Mouse (Mus musculus) layer of hippocampus, adult 8-10 months (tissue): ENCODE measurements around the gene Cdh1. TPM values are rescaled to one million over a fixed set of nuclear protein-coding genes. Genes with fewer than 3 reads are reported as not detected.

Source experiments
- DNase-seq, 2 experiments: peaks; one replicate each; pipeline ENCODE4 v3.0.0; 2022; ENCODE audit warnings: low spot score in 2 of 2
- total RNA-seq, 4 experiments: library from RNA; stranded (reverse); gene quantifications; 2 replicates each; pipeline ENCODE4 v1.2.4; 2022

Gene Cdh1
- total RNA-seq, 4 experiments from 2014 or later: 1.1 to 3.0 (median 1.2) TPM

- no peak for DNase-seq
Observed at GRCm38 (mm10) chr8:106619549-106620245, 16.5 kb downstream of the Cdh1 start.

DNA sequence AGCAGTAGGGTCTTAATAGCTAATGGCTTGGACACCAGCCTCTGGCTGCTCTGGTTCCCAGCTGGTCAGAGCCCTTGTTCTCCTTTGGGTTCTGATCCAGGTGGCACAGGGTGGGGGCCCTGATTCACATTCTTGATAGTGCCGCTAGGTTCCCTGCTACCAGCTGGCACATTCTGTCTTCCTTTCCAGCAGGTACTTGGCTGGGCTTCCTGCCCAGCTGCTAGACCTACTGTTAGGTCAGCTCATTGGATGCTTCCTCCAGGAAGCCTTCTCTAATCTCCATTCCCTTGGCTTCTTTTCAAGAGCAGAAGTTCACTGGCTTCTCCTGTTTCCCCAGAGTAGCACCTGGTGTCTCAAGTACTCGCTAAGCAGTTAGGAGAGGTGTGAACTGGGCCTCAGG is 17.3 kb downstream of the Cdh1 start:
- no peak for DNase-seq

- no peak for DNase-seq
Observed at GRCm38 (mm10) chr8:106623016-106623415, 19.9 kb downstream of the Cdh1 start.

- DNase-seq: no peak
Observed at GRCm38 (mm10) chr8:106623451-106623850, 20.3 kb downstream of the Cdh1 start.

- no peak for DNase-seq
Observed at GRCm38 (mm10) chr8:106623954-106624353, 20.8 kb downstream of the Cdh1 start.

- no peak for DNase-seq
Observed at GRCm38 (mm10) chr8:106624743-106625142, 21.6 kb downstream of the Cdh1 start.

GRCm38 (mm10) chr8:106626096-106626865 is 23.1 kb downstream of the Cdh1 start:
- no peak for DNase-seq

- no peak for DNase-seq
Observed at GRCm38 (mm10) chr8:106628291-106628964, 25.3 kb downstream of the Cdh1 start.

- DNase-seq: no peak
Observed at GRCm38 (mm10) chr8:106629456-106629855, 26.3 kb downstream of the Cdh1 start.

DNA sequence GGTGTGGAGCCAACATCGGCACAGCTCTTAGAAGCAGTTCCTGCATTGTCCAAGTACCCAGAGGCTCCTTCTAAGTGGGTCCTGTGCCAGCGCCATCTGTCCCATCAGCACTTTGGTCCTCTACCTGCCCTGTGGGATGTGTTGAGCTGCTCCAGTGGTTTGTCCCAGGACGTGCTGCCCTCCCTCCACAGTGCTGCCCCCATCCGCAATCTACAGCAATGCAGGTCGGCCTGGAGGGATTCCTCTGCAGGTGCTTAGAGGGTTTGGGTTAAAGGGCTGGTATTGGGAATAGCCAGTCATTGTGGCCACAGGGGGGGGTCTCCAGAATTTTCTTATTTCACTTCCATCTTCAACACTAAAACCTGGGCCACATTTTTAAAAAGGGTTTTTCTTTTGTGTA is 28.8 kb downstream of the Cdh1 start:
- DNase-seq: no peak

DNA sequence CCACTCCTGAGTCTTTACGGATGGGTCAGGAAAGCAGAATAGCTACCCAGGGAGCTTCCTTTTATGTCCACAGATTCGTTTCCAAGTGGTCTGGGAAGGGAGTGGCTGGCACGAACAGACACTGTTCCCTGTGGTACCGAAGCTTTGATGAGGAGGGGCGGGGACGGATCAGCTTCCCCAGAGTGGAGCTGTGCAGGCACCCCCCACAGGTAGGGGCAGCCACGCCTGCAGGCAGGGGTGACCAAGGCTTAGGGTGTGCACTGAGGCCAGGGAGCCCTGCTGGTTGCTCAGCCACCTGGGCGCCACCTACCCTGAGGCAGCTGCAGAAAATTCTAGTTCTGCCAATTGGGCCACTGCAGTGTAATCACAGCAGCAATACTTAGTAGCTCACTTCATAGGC is 29.5 kb downstream of the Cdh1 start:
- no peak for DNase-seq

GRCm38 (mm10) chr8:106633361-106634158 is 30.4 kb downstream of the Cdh1 start:
- DNase-seq: no peak

- DNase-seq: no peak
Observed at GRCm38 (mm10) chr8:106635284-106635683, 32.1 kb downstream of the Cdh1 start.

- no peak for DNase-seq
Observed at GRCm38 (mm10) chr8:106637446-106637845, 34.3 kb downstream of the Cdh1 start.

DNA sequence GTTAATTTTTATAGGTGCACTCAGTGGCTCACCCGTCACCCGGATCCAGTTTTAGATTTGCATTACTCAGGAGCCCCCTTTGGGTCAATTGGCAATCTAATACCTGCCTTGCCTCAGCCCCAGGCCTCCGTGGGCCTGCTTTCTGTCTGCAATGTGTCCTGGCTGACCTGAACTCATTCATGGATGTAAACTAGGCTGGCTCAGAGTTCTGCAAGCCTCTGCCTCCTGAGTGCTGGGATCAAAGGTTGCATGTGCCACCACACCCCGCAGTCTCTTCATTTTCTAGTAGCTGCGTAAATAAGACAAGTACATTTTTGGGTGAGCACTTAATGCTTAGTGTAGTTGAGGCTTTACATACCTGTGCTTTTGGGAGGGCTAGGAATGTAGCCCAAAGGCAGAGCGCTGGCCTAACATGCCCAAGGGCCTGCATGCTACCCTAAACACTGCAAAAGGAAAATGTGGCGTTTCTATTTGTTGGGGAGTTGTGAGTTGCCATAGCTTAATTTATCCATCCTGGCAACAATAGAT is 35.7 kb downstream of the Cdh1 start:
- DNase-seq: no peak

DNA sequence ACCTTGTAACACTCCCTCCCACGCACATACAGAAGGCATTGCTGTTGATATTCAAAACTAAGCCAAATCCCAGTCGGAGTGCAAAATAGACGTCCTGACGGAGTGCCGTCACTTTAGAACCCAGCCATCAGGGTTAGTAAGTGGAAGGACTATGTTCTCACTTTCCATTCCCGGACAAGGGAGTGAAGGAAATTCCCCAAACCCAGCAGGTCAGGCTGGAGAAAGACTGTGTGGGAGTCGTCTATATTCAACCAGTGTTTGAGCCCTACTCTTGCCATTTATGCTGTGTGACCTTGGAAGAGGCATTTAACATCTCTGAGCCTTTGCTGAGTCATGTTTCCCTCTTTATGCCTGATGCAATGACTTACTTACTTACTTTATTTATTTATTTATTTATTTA is 37.1 kb downstream of the Cdh1 start:
- no peak for DNase-seq

- DNase-seq: no peak
Observed at GRCm38 (mm10) chr8:106640921-106641320, 37.8 kb downstream of the Cdh1 start.

- DNase-seq: no peak
Observed at GRCm38 (mm10) chr8:106642172-106642571, 39.0 kb downstream of the Cdh1 start.

DNA sequence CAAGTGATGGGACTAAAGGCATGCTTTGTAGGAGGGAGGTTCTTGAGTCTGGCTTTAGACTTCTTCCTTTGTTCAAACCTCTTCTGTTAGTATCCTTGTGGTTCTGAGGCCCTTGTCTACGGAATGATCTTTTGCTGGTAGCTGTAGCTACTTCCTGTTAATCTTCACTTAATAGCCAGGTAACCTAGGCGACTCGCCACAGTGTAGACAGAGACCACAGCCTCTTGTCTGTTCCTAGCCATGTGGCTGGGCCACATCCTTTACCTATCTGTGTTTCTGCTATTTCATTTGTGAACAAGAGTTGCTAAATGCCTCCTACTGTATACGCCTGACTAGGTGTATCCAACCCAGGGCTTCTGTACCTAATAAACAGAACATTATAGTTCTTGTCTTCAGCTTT is 39.9 kb downstream of the Cdh1 start:
- DNase-seq: no peak

- no peak for DNase-seq
Observed at GRCm38 (mm10) chr8:106644957-106645356, 41.8 kb downstream of the Cdh1 start.

DNA sequence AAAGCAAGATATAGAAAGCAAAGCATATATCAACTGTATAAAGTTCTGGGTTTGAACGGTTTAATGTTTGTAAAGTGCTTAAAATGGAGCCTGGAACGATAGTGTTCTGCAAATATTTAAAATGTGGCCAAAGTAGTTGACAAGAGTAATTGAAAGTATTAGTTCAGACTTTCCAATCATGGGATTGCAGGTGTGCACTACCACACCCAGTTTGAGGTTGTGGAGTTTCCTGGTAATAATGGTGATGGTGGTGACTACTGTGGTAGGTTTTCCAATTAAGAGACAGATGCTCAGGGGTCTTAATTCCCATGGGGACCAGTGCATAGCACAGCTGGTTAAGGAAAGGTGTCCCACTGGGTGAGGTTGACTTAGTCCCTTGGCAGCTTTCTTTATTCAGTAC is 43.0 kb downstream of the Cdh1 start:
- no peak for DNase-seq
